Mouse (Mus musculus) left cerebral cortex, postnatal 14 days (tissue): Measurements from ENCODE around the gene Hacd4. TPM values are rescaled to one million over a fixed set of nuclear protein-coding genes. Genes with fewer than 3 reads are reported as not detected.

Source experiments
- DNase-seq, 2 experiments: peaks; one replicate each; pipeline ENCODE4 v3.0.0; 2021 to 2022; ENCODE audit warnings: low spot score in 2 of 2, mixed read lengths in 1 of 2
- intact Hi-C: fragments of 180-260 bp; cut with DNase I; formaldehyde crosslinking; loops from one replicate; pipeline ENCODE4 v1.15.1; 2025
- long read RNA-seq, 2 experiments: library from polyadenylated mRNA; stranded (forward); transcript quantifications; one replicate each; pipeline ENCODE4 v2.0.0; 2021
- total RNA-seq, 2 experiments: library from RNA; stranded (reverse); gene quantifications; 2 replicates each; pipeline ENCODE4 v1.2.3; 2021

Gene Hacd4
- 1 to 10 TPM; 2.2 to 2.3 TPM for total RNA-seq
- long read RNA-seq, experiment 1, partial matches to known transcripts = 0 of 3 reads
- long read RNA-seq, experiment 1, other reads (novel, unspliced or antisense) = 3 of 3 reads
- long read RNA-seq, experiment 2, full-length matches to known transcripts = 1 of 2 reads
- long read RNA-seq, experiment 2, partial matches to known transcripts = 0 of 2 reads
- long read RNA-seq, experiment 2, other reads (novel, unspliced or antisense) = 1 of 2 reads

GRCm38 (mm10) chr4:88438326-88438989 lies at the start of gene Hacd4:
TSS of gene Hacd4 (minus strand) at chr4:88438928.
- DNase-seq = peak in 1 of 2 experiments; percentile 15
- intact Hi-C loops = no loop called here

GRCm38 (mm10) chr4:88488107-88488506 lies 49.4 kb upstream of the Hacd4 start:
- intact Hi-C loops = no loop called here
- no peak for DNase-seq

- intact Hi-C loops = no loop called here
- no peak for DNase-seq
Observed at GRCm38 (mm10) chr4:88480130-88480529, 41.4 kb upstream of the Hacd4 start.

- intact Hi-C loops = no loop called here
- no peak for DNase-seq
Observed at GRCm38 (mm10) chr4:88478809-88479186, 40.1 kb upstream of the Hacd4 start.

GRCm38 (mm10) chr4:88478177-88478808 lies 39.6 kb upstream of the Hacd4 start:
- intact Hi-C loops = no loop called here
- DNase-seq = no peak

GRCm38 (mm10) chr4:88476511-88477210 lies 37.9 kb upstream of the Hacd4 start:
- no peak for DNase-seq
- intact Hi-C loops = no loop called here

- no peak for DNase-seq
Observed at GRCm38 (mm10) chr4:88476084-88476483, 37.4 kb upstream of the Hacd4 start.

GRCm38 (mm10) chr4:88471528-88471927 lies 32.8 kb upstream of the Hacd4 start:
- intact Hi-C loops = no loop called here
- no peak for DNase-seq

More at GRCm38 (mm10) chr4:88476084-88476483, 37.4 kb upstream of the Hacd4 start:
- intact Hi-C loops = no loop called here

- no peak for DNase-seq
- intact Hi-C loops = no loop called here
Observed at GRCm38 (mm10) chr4:88464574-88464973, 25.8 kb upstream of the Hacd4 start.

- DNase-seq = no peak
- intact Hi-C loops = no loop called here
Observed at GRCm38 (mm10) chr4:88462981-88463646, 24.4 kb upstream of the Hacd4 start.

GRCm38 (mm10) chr4:88462501-88462900 lies 23.8 kb upstream of the Hacd4 start:
- DNase-seq = no peak
- intact Hi-C loops = no loop called here

GRCm38 (mm10) chr4:88461315-88461714 lies 22.6 kb upstream of the Hacd4 start:
- intact Hi-C loops = no loop called here
- DNase-seq = no peak

- DNase-seq = no peak
- intact Hi-C loops = no loop called here
Observed at GRCm38 (mm10) chr4:88458673-88459072, 19.9 kb upstream of the Hacd4 start.

GRCm38 (mm10) chr4:88458093-88458492 lies 19.4 kb upstream of the Hacd4 start:
- DNase-seq = no peak
- intact Hi-C loops = no loop called here

- intact Hi-C loops = no loop called here
- DNase-seq = no peak
Observed at GRCm38 (mm10) chr4:88450087-88450765, 11.5 kb upstream of the Hacd4 start.

GRCm38 (mm10) chr4:88448976-88449375 lies 10.2 kb upstream of the Hacd4 start:
- intact Hi-C loops = no loop called here
- no peak for DNase-seq

- intact Hi-C loops = no loop called here
Observed at GRCm38 (mm10) chr4:88440814-88441213, 2.1 kb upstream of the Hacd4 start.

GRCm38 (mm10) chr4:88439669-88440123 lies 968 bp upstream of the Hacd4 start:
- DNase-seq = no peak
- intact Hi-C loops = no loop called here

More at GRCm38 (mm10) chr4:88440814-88441213, 2.1 kb upstream of the Hacd4 start:
- no peak for DNase-seq

GRCm38 (mm10) chr4:88438990-88439329 lies 232 bp upstream of the Hacd4 start:
- DNase-seq = no peak
- intact Hi-C loops = no loop called here
